Mouse (Mus musculus) forebrain, embryonic 14.5 days (tissue): ENCODE measurements at regions not wholly inside any gene's neighbourhood (a gene's known extent, or its start where the extent isn't known, plus 50 kb on each side); places are given as distances from the start of the nearest gene placed in this dataset.
"Not testable (repeated sequence)": the region's sequence is repeated elsewhere in the genome, so short reads cannot be mapped to it uniquely, and the experiment has no call there.

Source experiments
- ATAC-seq: fragments of 200-750 bp; cut with Nextera tagmentation; 2 replicates; pipeline ENCODE4 v1.8.0; 2017; ENCODE audit warnings: mild to moderate bottlenecking, moderate library complexity
- DNase-seq: peaks from one replicate; pipeline ENCODE4 v3.0.0-alpha.2; 2015; ENCODE audit warnings: low spot score
- H3K27ac ChIP-seq: fragments of 300-500 bp; sonication (generic); 2 replicates; pipeline ENCODE4 v1.5.1; 2014; ENCODE audit warnings: low read depth, mild to moderate bottlenecking, control low read depth, low read length, moderate library complexity
- H3K27me3 ChIP-seq: fragments of 300-500 bp; sonication (generic); replicated peaks from 2 replicates; pipeline ENCODE4 v1.6.1; 2014; ENCODE audit warnings: low read length, control low read depth, mixed read lengths; ENCODE audit not compliant: control insufficient read depth, insufficient read depth
- H3K36me3 ChIP-seq: fragments of 300-500 bp; sonication (generic); 2 replicates; pipeline ENCODE4 v1.6.1; 2014; ENCODE audit warnings: low read length, control low read depth; ENCODE audit not compliant: control insufficient read depth, insufficient read depth
- H3K4me1 ChIP-seq: fragments of 300-500 bp; sonication (generic); 2 replicates; pipeline ENCODE4 v1.6.1; 2014; ENCODE audit warnings: antibody characterized with exemption, low read length, control low read depth; ENCODE audit not compliant: control insufficient read depth, insufficient read depth
- H3K4me2 ChIP-seq: fragments of 300-500 bp; sonication (generic); 2 replicates; pipeline ENCODE4 v1.6.1; 2014; ENCODE audit warnings: mild to moderate bottlenecking, control low read depth, low read length
- H3K4me3 ChIP-seq: fragments of 300-500 bp; sonication (generic); 2 replicates; pipeline ENCODE4 v1.5.1; 2014; ENCODE audit warnings: low read depth, low read length, control low read depth
- H3K9ac ChIP-seq: fragments of 300-500 bp; sonication (generic); 2 replicates; pipeline ENCODE4 v1.6.1; 2014; ENCODE audit warnings: mild to moderate bottlenecking, low read length, control low read depth, moderate library complexity
- H3K9me3 ChIP-seq: fragments of 300-500 bp; sonication (generic); replicated peaks from 2 replicates; pipeline ENCODE4 v1.6.1; 2016; ENCODE audit warnings: low read length, control low read depth, mixed read lengths; ENCODE audit not compliant: control insufficient read depth
- WGBS: fragments of 180-500 bp; shearing (Covaris S2); extraction: QIAGEN DNeasy Blood & Tissue Kit; methylation state at CpG from one replicate; pipeline ENCODE4 v1.1.7; 2014; 5-methylcytosine and 5-hydroxymethylcytosine counted together

- no peak overlapping the region for H3K27ac ChIP-seq
- no peaks in the 10 kb centered on the region for H3K9me3 ChIP-seq
- ATAC-seq (no peak), DNase-seq (no peak)
- no peaks in the 10 kb centered on the region for H3K36me3 ChIP-seq
- no peak overlapping the region for H3K4me3 ChIP-seq
- H3K4me2 ChIP-seq, result no peak overlapping the region
- 90% methylated on average over 5 of the region's 5 CpGs for WGBS
- no peak overlapping the region for H3K9ac ChIP-seq
- no peaks in the 10 kb centered on the region for H3K27me3 ChIP-seq
- H3K4me1 ChIP-seq, result no peaks in the 10 kb centered on the region
Measured at GRCm38 (mm10) chr19:27617522-27617921, 187.9 kb upstream of the Pum3 start.

- H3K9ac ChIP-seq, result no peak overlapping the region
- H3K4me2 ChIP-seq, result no peak overlapping the region
- no peaks in the 10 kb centered on the region for H3K9me3 ChIP-seq
- no peaks in the 10 kb centered on the region for H3K27me3 ChIP-seq
- ATAC-seq (no peak), DNase-seq (no peak)
- H3K4me1 ChIP-seq, result peaks cover 8% of the 10 kb centered on the region; the same call in 1 of the 2 replicates
- no peaks in the 10 kb centered on the region for H3K36me3 ChIP-seq
- no peak overlapping the region for H3K27ac ChIP-seq
- WGBS, result 92% methylated on average over 2 of the region's 2 CpGs
- H3K4me3 ChIP-seq, result no peak overlapping the region
Measured at GRCm38 (mm10) chr19:27606933-27607332, 177.3 kb upstream of the Pum3 start.

GRCm38 (mm10) chr19:27603296-27603695, 173.7 kb upstream of the Pum3 start:
- DNase-seq (peak; percentile 47), ATAC-seq (peak; percentile 57)
- H3K9ac ChIP-seq, result no peak overlapping the region
- no peaks in the 10 kb centered on the region for H3K9me3 ChIP-seq
- peaks cover 15% of the 10 kb centered on the region for H3K4me1 ChIP-seq
- no peaks in the 10 kb centered on the region for H3K36me3 ChIP-seq
- no peak overlapping the region for H3K27ac ChIP-seq
- no peak overlapping the region for H3K4me2 ChIP-seq
- H3K27me3 ChIP-seq, result no peaks in the 10 kb centered on the region
- 11% methylated on average over 8 of the region's 8 CpGs for WGBS
- no peak overlapping the region for H3K4me3 ChIP-seq

GRCm38 (mm10) chr19:27601551-27601950, 171.9 kb upstream of the Pum3 start:
- Histone ChIP-seq H3K36me3 (no peaks in the 10 kb centered on the region), H3K27me3 (no peaks in the 10 kb centered on the region), H3K4me3 (no peak overlapping the region), H3K4me2 (no peak overlapping the region), H3K27ac (no peak overlapping the region), H3K4me1 (peaks cover 15% of the 10 kb centered on the region), H3K9me3 (no peaks in the 10 kb centered on the region), H3K9ac (no peak overlapping the region)
- no peak for ATAC-seq
- no peak for DNase-seq
- WGBS, result 76% methylated on average over 3 of the region's 3 CpGs

GRCm38 (mm10) chr19:27600386-27600785, 170.8 kb upstream of the Pum3 start:
- DNase-seq, ATAC-seq, H3K4me3 ChIP-seq, H3K9me3 ChIP-seq, H3K9ac ChIP-seq, H3K36me3 ChIP-seq, H3K27me3 ChIP-seq, H3K4me2 ChIP-seq: not testable (repeated sequence)
- WGBS, result 80% methylated on average over 9 of the region's 9 CpGs
- Histone ChIP-seq H3K27ac (peak overlapping the region; percentile 44; the same call in 1 of the 2 replicates), H3K4me1 (peaks cover 15% of the 10 kb centered on the region)

GRCm38 (mm10) chr19:27599639-27600308, 170.1 kb upstream of the Pum3 start:
- peak overlapping the region; percentile 20; the same call in 1 of the 2 replicates for H3K4me2 ChIP-seq
- ATAC-seq, result peak; percentile 69; the same call in 1 of the 2 replicates

GRCm38 (mm10) chr19:27598350-27598749, 168.7 kb upstream of the Pum3 start:
- Histone ChIP-seq H3K4me1 (peaks cover 13% of the 10 kb centered on the region), H3K27ac (no peak overlapping the region; the same call in 1 of the 2 replicates), H3K4me3 (no peak overlapping the region), H3K9ac (no peak overlapping the region), H3K36me3 (no peaks in the 10 kb centered on the region), H3K9me3 (no peaks in the 10 kb centered on the region), H3K27me3 (no peaks in the 10 kb centered on the region), H3K4me2 (no peak overlapping the region)
- ATAC-seq (no peak), DNase-seq (no peak)
- WGBS, result 77% methylated on average over 5 of the region's 5 CpGs

More at GRCm38 (mm10) chr19:27599639-27600308, 170.1 kb upstream of the Pum3 start:
- H3K4me1 ChIP-seq, result peaks cover 15% of the 10 kb centered on the region
- H3K9me3 ChIP-seq, result no peaks in the 10 kb centered on the region
- peak overlapping the region; percentile 44; the same call in 1 of the 2 replicates for H3K27ac ChIP-seq
- DNase-seq, result peak; percentile 89
- 22% methylated on average over 10 of the region's 10 CpGs for WGBS
- H3K27me3 ChIP-seq, result no peaks in the 10 kb centered on the region
- no peak overlapping the region for H3K4me3 ChIP-seq
- no peaks in the 10 kb centered on the region for H3K36me3 ChIP-seq
- H3K9ac ChIP-seq, result no peak overlapping the region

- no peak overlapping the region for H3K9ac ChIP-seq
- ATAC-seq (no peak), DNase-seq (no peak)
- no peak overlapping the region for H3K4me3 ChIP-seq
- WGBS, result 60% methylated on average over 6 of the region's 6 CpGs
- no peaks in the 10 kb centered on the region for H3K36me3 ChIP-seq
- H3K27ac ChIP-seq, result no peak overlapping the region
- no peak overlapping the region for H3K4me2 ChIP-seq
- H3K4me1 ChIP-seq, result peaks cover 22% of the 10 kb centered on the region
- H3K27me3 ChIP-seq, result no peaks in the 10 kb centered on the region
- no peaks in the 10 kb centered on the region for H3K9me3 ChIP-seq
Measured at GRCm38 (mm10) chr19:27585566-27585965, 155.9 kb upstream of the Pum3 start.

GRCm38 (mm10) chr19:27582111-27582500, 152.5 kb upstream of the Pum3 start:
- ATAC-seq (peak; percentile 16; the same call in 1 of the 2 replicates), DNase-seq (no peak)
- Histone ChIP-seq H3K27ac (0 out of 2 replicates have a peak overlapping the region, but pooled peaks have one; percentile 22), H3K27me3 (no peaks in the 10 kb centered on the region), H3K4me3 (no peak overlapping the region), H3K9me3 (no peaks in the 10 kb centered on the region), H3K4me1 (peaks cover 23% of the 10 kb centered on the region), H3K9ac (no peak overlapping the region), H3K36me3 (no peaks in the 10 kb centered on the region), H3K4me2 (0 out of 2 replicates have a peak overlapping the region, but pooled peaks have one; percentile 8)
- WGBS, result 47% methylated on average over 8 of the region's 8 CpGs
